Mouse (Mus musculus): ENCODE measurements around the gene Hdgfl2.
A peak's percentile ranks its signal among the peaks of the same experiment; 100 is the strongest.
"Not testable (repeated sequence)": the region's sequence is repeated elsewhere in the genome, so short reads cannot be mapped to it uniquely, and the experiment has no call there.

Hdgfl2 gene

DNA sequence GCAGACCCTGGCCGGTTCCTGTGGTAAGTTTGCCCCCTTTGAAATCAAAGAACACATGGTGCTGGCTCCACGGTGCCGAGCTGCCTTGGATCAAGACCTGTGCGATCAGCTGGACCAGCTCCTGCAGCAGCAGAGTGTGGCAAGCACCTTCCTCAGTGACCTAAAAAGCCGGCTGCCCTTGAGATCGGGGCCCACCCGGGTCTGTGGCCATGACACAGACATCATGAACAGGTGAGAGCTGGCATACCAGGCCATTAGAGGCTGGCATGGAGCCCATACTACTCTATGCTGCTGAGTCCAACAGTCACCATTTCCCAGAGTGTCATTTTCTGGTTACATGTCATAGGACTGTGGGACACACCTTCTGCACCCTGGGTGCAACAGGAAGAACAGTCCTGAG, 17.4 kb upstream of the Hdgfl2 start:
- DNase-seq (ENCODE audit: low read depth), result no peak

DNA sequence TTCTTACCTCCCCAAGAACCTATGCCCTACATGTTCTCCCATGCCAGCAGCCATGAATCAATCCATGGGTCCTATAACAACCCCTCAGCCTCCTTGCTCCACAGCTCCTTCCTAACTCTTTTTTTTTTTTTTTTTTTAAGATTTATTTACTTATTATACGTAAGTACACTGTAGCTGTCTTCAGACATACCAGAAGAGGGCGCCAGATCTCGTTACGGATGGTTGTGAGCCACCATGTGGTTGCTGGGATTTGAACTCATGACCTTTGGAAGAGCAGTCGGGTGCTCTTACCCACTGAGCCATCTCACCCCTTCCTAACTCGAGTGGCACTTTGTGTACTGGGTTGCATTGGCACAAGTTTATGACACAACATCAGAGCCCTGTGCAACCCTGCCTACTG, 13.7 kb upstream of the Hdgfl2 start:
- not testable (repeated sequence) for DNase-seq (ENCODE audit: low read depth)

DNA sequence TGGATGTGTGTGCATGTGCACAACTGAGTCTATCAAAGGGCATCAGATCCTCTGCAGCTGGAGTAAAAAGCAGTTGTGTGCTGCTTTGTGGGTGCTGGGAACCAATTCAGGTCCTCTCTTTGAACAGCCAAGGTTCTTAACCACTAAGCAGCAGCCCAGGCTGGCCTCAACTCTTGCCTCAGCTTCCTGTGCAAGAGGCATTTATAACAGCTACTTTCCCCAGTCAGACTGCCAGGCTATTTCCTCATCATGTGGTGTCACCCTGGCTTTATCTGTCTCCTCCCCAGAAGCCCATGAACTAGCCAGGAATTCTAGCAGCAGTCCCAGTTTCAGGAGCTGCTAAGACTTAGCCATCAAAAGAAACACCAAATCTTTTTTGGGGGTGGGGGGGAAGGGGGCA, 13.0 kb upstream of the Hdgfl2 start:
- DNase-seq (ENCODE audit: low read depth), result no peak

DNA sequence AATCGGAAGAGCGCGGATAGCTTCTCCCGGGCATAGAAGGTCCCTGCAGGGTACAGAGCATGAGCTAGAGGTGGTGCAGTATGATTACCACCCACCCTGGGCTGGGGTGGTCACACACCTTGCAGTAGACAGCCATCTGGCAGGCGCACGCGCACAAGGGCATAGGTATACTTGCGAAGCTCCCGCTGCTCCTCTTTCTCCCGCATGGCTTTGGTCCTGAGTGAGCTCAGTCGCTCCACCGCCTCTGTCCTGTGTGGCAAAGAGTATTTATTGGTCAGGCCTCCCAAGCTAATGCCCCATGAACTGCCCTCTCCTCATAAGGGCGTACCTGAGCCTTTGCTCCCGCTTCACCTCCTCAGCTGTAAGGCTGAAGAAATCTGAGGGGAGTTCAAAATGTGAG, 10.4 kb upstream of the Hdgfl2 start:
- no peak for DNase-seq (ENCODE audit: low read depth)

DNA sequence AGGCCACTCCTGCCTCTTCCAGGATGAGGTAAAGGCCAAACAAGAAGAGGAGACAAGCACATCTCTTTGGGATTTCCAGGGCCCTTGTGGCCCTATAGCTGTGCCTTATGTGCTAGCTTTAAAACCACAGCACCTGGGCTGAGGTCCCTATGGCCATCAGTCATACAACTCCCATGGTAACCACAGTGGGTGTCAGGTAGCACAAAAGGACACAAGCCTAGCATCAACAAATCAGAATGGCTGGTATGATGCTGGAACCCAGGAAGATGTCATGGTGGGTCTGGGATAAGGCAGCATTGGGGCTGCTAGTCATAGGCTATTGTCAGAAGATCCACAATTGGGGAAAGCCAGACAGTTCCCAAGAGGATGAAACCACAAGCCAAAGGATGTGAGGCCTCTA, 8.3 kb upstream of the Hdgfl2 start:
- DNase-seq (ENCODE audit: low read depth), result no peak

DNA sequence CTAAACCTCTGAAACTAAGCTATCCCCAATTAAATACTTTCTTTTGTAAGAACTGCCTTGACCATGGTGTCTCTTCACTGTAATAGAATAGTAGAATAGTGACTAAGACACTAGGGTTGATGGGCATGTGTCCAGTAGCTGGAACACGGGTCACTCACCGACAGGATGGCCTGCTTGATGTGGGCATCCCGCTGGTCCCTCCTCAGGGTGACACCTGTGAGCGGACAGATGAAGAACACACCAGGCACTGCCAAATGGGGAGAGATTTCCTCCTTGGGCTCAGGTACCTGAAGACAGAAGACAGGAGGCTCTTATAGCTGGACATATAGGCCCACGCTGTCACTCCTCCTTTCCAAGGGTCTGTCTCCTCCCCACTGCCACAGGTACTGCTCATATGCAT, 7.2 kb upstream of the Hdgfl2 start:
- no peak for DNase-seq (ENCODE audit: low read depth)

DNA sequence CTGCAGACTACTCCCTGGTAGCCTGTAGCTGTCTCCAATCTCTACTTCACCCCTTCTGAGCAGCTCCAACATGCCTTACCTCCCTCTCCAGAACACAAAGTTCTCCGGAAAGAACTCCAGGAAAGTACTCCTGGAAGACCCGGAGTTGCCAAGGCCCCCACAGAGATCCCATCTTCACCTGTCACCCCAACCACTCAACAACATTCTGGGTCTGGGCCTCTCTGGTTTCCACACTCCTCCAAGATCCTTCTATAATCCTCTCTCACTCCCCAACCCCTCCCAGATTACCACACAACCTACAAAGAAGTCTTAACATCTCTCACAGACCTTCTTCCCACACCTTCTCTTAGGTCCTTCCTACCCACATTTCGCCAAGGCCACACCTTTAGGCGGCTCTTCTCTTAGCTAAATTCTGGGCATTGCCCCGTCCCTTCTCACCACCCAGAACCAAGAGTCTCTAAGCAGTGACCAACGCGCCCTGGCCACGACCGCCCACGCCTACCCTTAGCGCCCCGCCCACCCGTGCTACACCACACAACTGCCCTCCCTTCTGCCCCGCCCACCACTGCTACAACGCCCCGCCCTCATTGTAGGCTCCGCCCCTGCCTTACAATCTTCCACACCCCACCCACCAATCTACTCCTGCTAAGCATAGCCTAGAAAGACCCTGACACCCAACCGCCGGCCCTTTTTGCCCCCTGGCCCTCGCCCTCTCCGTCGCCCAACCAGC, 5.2 kb upstream of the Hdgfl2 start:
- DNase-seq (ENCODE audit: low read depth), result peak; percentile 76

DNA sequence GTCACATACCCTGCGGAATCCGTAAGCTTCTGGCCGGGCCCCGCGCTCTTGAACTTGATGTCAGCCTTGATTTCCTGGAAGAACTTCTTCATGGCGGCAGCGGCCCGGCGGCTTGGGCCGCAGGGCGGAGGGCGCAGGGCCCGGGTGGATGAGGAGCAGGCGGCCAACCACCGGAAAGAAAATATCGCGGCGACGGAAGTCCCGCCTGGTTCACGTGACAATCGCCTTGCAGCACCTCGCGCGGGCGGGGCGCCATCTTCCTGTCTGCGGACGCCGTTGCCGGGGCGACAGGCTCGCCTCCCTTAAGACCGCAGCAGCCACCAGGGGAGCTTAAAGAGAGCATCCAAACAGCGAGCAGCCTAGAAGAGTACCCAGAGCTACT, 4.6 kb upstream of the Hdgfl2 start, which contains the start of gene Ubxn6:
Gene Ubxn6 (minus strand): TSS at position 202 of the 382 bp plus-strand sequence.
- peak; percentile 86 for DNase-seq (ENCODE audit: low read depth)

DNA sequence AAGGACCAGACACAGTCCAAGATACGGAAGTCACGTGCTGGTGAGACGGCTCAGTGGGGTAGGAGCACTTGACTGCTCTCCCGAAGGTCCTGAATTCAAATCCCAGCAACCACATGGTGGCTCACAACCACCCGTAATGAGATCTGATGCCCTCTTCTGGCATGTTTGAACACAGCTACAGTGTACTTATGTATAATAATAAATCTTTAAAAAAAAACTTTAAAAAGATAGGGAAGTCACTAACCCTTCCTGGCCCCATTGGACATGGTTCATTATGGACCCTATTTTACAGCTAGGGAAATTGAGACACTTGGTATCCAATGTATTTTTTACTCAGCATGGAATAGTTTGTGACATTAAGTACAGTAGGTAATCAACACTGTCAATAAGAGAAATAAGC, 1.9 kb upstream of the Hdgfl2 start:
- DNase-seq (ENCODE audit: low read depth), result no peak

DNA sequence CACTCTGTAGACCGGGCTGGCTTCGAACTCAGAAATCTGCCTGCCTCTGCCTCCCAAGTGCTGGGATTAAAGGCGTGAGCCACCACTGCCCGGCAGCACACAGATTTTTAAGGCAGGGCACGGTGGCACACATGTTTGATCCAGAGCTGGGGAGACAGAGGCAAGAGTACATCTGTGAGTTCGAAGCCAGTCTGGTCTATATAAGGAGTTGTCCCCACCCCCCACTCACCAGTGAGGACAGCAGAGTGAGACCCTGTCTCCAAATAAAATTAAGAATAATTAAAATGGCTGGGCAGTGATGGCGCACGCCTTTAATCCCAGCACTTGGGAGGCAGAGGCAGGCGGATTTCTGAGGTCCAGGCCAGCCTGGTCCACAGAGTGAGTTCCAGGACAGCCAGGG, 1.1 kb upstream of the Hdgfl2 start:
- not testable (repeated sequence) for DNase-seq (ENCODE audit: low read depth)

DNA sequence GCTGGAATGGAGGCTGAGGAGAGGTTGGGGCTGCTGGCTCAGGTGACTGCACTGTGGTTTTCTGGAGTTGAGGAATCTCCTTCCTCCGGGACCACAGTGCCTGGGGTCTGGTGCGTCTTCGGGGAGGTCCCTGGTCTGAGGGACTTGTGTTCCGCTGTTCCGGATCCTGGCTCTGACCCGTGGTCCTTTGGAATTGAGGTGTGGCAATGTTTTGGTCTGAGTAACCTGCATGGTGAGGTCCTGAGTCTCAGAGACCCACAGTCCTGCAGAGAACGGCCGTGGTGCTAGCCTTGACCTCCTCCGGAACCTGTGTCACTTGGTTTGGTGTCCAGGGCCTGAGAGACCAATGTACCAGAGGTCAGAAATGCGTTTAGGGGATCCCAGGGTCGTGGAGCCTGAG, 487 bp downstream of the Hdgfl2 start:
- no peak for DNase-seq (ENCODE audit: low read depth)

DNA sequence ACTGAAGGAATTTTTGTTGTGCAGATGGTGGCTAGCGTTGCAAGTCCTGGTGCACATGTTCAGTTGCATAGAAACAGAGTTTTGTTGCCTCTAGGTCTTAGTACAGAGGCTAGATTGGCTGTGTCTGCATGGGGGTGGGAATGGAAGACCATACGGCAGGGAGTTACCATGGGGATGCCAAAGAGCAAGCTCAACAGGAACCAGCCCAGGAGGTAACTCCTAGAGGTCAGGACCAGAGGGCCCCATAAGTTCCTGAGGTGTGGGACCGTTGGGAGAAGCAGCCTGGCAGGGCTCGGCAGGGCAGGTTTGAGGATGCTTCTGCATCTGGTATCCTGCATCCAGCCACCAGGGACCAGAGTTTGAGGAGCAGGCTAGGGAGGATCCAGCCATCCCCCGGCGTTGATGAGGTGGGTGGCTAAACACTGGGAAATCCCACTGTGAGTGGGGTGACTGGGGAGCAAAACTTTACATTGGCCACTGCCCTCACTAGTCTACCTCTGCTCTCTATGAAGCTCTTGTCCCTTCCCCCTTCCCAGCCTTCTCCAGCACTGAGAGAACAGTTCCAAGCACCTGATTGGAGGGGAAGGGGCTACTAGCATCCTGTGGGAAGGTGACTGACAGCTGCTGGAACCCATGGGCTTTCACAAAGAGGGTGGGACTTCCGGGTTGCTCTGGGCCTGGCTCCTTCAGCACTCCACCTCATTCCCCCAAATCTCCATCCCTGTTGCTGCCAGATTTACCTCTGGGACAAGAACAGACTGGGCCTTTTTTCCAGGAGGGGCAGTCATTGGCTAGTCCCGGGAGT, 1.5 kb downstream of the Hdgfl2 start:
- DNase-seq (ENCODE audit: low read depth), result peak; percentile 61

DNA sequence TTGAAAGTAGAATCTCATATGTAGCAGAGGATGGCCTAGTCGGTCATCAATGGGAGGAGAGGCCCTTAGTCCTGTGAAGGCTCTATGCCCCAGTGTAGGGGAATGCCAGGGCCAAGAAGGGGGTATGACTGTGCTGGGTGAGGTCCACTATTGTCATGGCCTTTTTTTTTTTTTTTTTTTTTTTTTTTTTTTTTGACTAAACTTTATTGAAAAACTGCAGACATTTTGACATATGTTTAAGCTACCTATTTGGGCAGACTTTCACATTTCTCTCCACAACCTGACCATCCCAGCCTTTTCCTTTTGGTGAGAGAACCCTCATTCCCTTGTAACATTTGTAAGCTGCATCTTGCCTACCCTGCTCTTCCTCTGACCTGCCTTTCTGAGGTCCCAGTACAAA, 12.9 kb downstream of the Hdgfl2 start:
- DNase-seq (ENCODE audit: low read depth), result no peak

DNA sequence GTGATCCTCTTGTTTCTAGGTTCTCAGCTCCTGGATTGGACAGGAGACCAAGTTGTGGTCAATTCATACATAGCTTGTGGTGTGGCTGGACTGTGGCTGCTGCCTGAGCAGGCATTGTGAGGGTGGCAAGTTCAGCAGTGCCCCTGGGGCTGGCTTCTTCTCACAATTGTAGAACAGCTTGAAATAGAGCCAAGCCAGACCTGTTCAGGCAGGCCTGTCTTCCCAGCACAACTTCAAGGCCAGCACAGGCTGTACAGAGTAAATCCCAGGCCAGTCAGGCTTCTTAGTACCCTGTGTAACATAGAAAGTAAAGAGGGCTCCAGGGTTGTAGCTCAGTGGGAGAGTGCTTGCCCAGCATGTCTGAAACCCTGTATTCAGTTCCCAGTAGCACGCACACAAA, 13.4 kb downstream of the Hdgfl2 start:
- DNase-seq (ENCODE audit: low read depth), result peak; percentile 27

DNA sequence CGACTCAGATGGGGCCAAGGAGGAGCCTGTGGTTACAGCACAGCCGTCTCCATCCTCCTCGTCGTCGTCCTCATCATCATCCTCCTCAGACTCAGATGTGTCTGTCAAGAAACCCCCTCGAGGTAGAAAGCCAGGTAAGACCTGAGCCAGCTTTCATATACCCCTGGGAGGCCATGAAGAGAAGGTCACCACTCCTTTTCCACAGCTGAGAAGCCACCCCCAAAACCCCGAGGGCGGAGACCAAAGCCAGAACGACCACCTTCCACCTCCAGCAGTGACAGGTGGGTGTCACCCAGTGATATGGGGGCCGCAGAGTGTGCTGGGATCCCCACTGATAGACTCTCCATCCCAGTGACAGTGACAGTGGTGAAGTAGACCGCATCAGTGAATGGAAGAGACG, 17.4 kb downstream of the Hdgfl2 start:
- no peak for DNase-seq (ENCODE audit: low read depth)

DNA sequence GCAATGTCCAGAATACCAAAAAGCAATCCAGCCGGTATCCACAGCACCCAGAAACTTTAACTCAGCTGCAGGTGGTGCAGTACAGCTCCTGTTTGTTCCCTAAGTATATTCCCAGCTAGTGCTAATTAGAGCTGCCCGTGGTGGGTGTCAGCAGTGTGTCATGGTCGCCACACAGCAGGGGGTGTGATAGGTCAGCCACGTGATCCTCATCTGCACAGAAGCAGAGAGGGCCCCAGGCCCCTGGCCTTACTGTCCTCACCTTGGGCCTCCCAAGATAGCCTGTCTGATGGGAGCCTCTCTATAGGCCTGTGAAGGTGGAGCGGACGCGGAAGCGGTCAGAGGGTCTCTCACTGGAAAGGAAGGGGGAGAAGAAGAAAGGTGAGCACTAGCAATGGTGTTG, 18.7 kb downstream of the Hdgfl2 start:
- no peak for DNase-seq (ENCODE audit: low read depth)

DNA sequence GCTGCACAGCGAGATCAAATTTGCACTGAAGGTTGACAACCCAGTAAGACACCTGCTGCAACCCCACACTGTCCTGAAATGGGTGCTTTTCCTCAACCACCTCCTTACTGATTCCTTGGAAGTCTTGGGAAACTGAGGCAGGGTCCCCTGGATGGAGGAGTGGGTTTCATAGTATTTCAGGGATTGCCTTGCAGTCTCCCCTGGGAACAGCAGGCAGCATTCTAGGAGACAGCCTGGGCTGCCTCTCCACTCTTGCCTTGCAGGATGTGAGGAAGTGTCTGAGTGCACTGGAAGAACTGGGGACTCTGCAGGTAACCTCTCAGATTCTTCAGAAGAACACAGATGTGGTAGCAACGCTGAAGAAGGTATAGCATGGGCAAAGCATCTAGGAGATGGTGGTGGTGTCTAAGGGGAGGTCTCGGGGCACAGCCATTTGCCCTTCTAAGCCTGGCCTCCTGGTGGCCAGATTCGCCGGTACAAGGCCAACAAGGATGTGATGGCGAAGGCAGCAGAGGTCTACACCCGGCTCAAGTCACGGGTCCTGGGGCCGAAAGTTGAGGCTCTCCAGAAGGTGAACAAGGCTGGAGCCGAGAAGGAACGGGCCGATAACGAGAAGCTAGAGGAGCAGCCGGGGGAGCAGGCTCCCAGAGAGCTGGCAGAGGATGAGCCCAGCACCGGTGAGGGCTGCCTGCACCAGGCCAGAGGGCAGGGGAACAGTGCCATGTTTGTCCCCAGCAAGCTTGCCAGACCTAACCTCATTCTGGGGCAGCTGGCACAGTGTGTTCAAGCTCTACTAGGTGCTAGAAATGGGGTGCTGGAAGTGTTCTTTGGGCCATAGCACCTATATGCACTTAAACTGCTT, 19.5 kb downstream of the Hdgfl2 start:
- DNase-seq (ENCODE audit: low read depth), result no peak

DNA sequence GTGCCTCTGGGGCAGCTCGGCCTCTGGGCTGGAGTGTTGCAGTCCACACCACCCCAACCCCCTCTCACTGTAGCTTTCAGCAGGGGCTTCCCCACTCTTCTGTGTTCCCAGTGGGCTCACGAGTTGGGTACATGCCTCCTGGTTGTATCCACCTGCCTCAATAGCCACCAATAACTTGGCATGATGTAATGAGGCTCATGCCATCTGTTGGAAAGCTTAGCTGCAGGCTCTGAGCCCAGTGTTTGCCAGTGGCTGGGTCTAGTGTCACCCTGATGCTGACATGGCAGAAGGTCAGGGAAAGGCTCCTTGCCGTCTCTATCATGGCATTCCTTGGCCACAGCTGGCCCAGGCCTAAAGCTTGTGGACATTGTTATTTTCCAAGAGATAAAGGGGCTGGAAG, 21.4 kb downstream of the Hdgfl2 start:
- DNase-seq (ENCODE audit: low read depth), result no peak

DNA sequence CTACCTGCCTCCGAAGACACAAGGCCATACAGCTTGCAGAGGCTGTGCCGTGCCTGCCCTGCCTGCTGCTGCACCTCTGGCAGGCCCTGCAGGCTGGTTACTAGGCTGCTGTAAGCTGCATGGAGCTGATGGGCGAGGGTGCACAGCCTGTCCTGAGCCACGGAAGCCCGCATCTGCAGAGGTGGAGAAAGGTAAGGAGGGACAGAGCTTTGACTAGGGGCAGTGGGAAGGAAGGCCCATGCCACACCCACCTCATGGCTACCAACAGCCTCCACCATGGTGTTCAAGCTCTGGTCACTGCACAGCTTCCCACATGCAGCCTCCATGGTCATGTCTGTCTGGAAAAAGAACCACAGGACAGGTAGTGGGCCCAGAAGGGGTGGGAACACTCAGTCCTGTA, 22.7 kb downstream of the Hdgfl2 start:
- DNase-seq (ENCODE audit: low read depth), result no peak

DNA sequence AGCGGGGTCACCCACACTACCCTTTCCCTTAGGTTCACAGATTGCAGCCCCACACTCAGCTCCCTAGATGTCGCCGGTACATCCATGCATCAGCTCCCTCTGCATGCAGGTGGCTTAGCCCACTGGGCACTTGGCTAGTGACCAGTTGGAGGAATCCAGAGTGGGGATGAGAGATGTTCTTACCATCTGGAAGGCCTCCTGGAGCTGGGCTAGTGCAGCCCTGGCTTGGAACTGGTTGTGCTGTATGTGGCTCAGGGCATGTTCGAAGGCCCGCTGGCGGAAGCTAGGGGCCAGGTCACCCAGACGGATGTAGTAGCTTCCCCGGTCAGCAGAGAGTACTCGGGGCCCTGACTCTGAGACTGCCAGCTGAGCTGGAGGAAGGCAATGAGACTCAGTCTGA, 23.5 kb downstream of the Hdgfl2 start:
- no peak for DNase-seq (ENCODE audit: low read depth)

DNA sequence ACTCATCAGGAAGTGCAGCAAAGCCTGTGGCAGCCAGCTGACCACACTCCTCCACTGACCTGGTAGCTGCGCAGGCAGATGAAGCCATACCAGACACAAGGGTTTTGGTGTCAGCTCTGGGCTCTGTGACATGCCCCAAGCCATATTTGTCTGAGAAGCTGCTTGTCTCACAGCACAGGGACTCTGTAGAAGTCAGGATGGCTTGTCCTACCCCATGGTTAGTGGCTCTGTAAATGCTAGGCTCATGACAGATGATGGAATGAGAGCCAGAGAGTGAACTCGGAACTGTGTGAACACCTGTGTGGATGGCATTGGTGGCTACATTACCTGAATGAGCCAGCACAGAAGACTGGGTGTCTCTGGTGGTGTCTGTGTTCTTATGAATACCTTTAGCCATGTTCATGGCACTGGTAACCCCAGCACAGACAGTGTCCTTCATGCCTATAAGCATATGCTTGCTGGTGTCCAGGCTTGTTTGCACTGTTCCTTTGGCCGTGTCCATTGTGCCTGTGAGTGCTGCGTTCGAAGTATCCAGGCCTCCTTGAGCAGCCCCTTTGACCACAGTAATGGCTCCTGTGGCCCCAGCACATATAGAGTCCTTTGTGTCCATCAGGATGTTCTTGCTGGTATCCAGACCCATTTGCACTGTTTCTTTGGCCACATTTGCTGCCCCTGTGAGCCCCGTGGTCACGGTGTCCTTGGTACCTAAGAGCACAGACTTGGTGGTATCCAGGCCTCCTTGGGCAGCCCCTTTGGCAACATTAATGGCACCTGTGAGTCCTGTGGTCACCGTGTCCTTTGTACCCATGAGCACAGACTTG, 24.2 kb downstream of the Hdgfl2 start:
- DNase-seq (ENCODE audit: low read depth), result no peak

DNA sequence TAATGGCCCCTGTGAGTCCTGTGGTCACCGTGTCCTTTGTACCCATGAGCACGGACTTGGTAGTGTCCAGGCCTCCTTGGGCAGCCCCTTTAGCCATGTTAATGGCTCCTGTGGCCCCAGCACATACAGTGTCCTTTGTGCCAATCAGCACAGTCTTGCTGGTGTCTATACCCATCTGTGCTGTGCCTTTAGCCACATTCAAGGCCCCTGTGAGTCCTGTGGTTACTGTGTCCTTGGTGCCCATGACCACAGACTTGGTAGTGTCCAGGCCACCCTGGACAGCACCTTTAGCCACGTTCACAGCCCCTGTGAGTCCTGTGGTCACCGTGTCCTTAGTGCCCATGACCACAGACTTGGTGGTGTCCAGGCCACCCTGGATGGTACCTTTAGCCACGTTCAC, 25.4 kb downstream of the Hdgfl2 start:
- DNase-seq (ENCODE audit: low read depth), result not testable (repeated sequence)

Data from fibroblast of lung, adult 2 months (primary cell).